Comparison of ENCODE assay signal across 15 mouse cellular contexts in the genomic region with DNA sequence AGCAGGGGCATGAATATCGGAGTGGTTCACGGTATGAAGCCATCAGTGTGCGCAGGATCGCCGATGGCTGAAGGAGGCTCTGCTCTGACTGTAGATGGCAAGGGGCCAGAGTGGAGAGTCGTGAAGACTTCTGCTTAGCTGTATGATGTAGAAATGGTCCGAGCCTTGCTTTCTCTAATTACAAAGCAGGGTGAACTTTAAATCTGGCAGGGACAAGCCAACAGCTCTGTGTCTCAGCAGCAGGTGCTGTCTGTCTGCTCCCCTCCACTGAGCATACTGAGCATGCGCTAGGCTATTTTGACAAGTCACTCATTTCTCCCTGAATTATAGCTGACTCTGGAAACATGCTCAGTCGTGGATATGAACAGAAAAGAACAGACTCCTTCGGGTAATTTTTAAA.
A peak's percentile ranks its signal among the peaks of the same experiment; 100 is the strongest.
DNase-seq lines count a peak whose midpoint lies in the region; TF ChIP-seq lines count a peak whose summit lies in the region.
"Had no signal": no experiment of that assay in that cellular context is flagged by ENCODE, and none has a peak within 500 bp of the region (broad histone marks: within the 10 kb centered on the region; RNA-seq: fewer than 3 reads in every experiment).

No protein-coding gene starts in this region.

- no peak for TF ChIP-seq POLR2A in cerebellum, adult 2 months (IDR thresholded peaks at IDR 0.05; ENCODE audit: borderline replicate concordance, insufficient read depth, low read length)

- peak; percentile 11 for DNase-seq in cerebellum, adult 2 months
- no peak for DNase-seq in cerebellum, adult 8-10 months
- peak; percentile 6 for DNase-seq in gastrocnemius, postnatal 10 days
- no peak for DNase-seq in gastrocnemius, adult 18-20 months (ENCODE audit: low spot score)
- peak; percentile 8 to 26 for DNase-seq in layer of hippocampus, postnatal 10 days (ENCODE audit: low spot score in 2 of 2)
- no peak for DNase-seq in layer of hippocampus, adult 9-10 months (ENCODE audit: low spot score)
- peak; percentile 54 for DNase-seq in skeletal muscle tissue, adult 2 months (ENCODE audit: low read depth, low spot score)
- no peak for DNase-seq in spleen, adult 18-20 months
- DNase-seq: adrenal gland, postnatal 36 days; lung, postnatal 14 days; thymus, postnatal 4 days had no signal

- H3K27me3 ChIP-seq in cerebellum, adult 2 months (ENCODE audit: control insufficient read depth, insufficient read depth, low read length) = no peaks in the 10 kb centered on the region
- H3K27me3 ChIP-seq: intestine, embryonic 15.5 days; kidney, embryonic 15.5 days; limb, embryonic 12.5 days; stomach, embryonic 15.5 days had no signal

- WGBS in cerebellum, adult 2 months = 5% methylated on average over 10 of the region's 10 CpGs

- H3K4me3 ChIP-seq in cerebellum, adult 2 months (replicated peaks; ENCODE audit: insufficient read depth, low read depth, low read length) = peak overlapping the region; percentile 24
- H3K4me3 ChIP-seq: intestine, embryonic 15.5 days; kidney, embryonic 15.5 days; limb, embryonic 12.5 days; stomach, embryonic 15.5 days had no signal

- no peak for TF ChIP-seq CTCF in cerebellum, adult 2 months (IDR thresholded peaks at IDR 0.05; ENCODE audit: borderline replicate concordance, insufficient read depth, low read depth, low read length)

- H3K4me1 ChIP-seq in cerebellum, adult 2 months (ENCODE audit: control insufficient read depth, insufficient read depth, low read length) = no peaks in the 10 kb centered on the region
- H3K4me1 ChIP-seq: intestine, embryonic 15.5 days; stomach, embryonic 15.5 days had no signal

- H3K27ac ChIP-seq in cerebellum, adult 2 months (ENCODE audit: insufficient read depth, low read length) = no peak overlapping the region
- H3K27ac ChIP-seq: intestine, embryonic 15.5 days; limb, embryonic 12.5 days; stomach, embryonic 15.5 days had no signal

Comparison
In these comparisons a context has a peak if more than half of its experiments do, and no peak if none do; other contexts are left out.
1. DNase-seq: peak in cerebellum, adult 2 months (2 of 2), gastrocnemius, postnatal 10 days (single experiment), layer of hippocampus, postnatal 10 days (2 of 2) and skeletal muscle tissue, adult 2 months (single experiment); none in cerebellum, adult 8-10 months (single experiment), gastrocnemius, adult 18-20 months (single experiment), layer of hippocampus, adult 9-10 months (single experiment) and spleen, adult 18-20 months (0 of 2).